Mouse (Mus musculus): Measurements from ENCODE around the gene Rxrb. TPM values are rescaled to one million over a fixed set of nuclear protein-coding genes. Genes with fewer than 3 reads are reported as not detected.
A peak's percentile ranks its signal among the peaks of the same experiment; 100 is the strongest.

Gene Rxrb
- polyA plus RNA-seq, 1 experiment: 45.8 TPM

DNA sequence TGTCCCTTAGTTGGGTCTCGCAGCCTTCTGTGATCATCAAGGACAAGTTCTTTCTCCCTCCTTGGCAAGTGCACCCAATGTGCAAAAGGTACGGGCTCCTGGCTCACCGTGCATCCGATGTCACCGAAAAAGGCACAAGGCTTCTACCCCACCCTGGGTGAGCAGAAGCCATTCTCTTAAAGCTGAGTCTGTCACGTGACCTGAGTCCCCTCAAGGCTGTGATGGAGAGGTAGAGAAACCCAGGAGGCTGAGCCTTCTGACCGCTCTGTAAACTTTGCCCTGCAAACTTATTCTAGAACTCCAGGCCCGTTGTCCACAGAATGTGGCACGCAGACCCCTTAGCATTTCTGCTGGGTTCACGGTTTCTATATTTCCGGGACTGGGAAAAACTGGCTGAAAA lies 47.4 kb downstream of the Rxrb start:
- Histone ChIP-seq H3ac (ENCODE audit: control insufficient read depth, insufficient read length) (no peak overlapping the region), H3K79me2 (ENCODE audit: control insufficient read depth, insufficient read depth) (no peaks in the 10 kb centered on the region), H3K36me3 (ENCODE audit: control insufficient read depth, insufficient read depth) (no peaks in the 10 kb centered on the region), H3K4me2 (ENCODE audit: low read depth) (no peak overlapping the region), H3K4me3 (no peak overlapping the region), H3K27me3 (ENCODE audit: control insufficient read depth, insufficient read depth, insufficient read length) (no peaks in the 10 kb centered on the region)
- peak; percentile 54 for TF ChIP-seq USF1 (IDR thresholded peaks at IDR 0.05; ENCODE audit: low read depth)
- TF ChIP-seq TCF12 (IDR thresholded peaks at IDR 0.05; ENCODE audit: insufficient read depth, poor library complexity, severe bottlenecking): no peak

DNA sequence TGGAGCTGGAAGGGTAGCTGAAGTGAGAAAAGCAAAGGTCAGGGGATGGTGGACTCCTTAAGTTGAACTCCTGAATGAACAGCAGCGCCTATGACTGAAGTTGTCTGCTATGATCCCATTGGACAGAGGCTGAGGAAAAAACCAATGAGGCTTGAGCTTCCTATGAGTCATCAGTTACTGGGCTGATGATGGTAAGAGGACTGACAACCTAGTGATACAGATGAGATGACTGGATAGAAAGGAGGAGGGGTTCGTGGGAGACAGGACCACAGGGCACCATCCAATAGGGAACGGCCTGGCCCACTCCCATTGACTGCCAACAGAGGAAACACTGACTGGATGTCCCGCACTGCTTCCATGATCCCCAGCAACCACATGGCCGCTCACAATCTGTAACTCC lies 48.0 kb downstream of the Rxrb start:
- H3K4me2 ChIP-seq (ENCODE audit: low read depth): no peak overlapping the region
- H3ac ChIP-seq (ENCODE audit: control insufficient read depth, insufficient read length): no peak overlapping the region
- no peak overlapping the region for H3K4me3 ChIP-seq
- H3K27me3 ChIP-seq (ENCODE audit: control insufficient read depth, insufficient read depth, insufficient read length): peaks cover 3% of the 10 kb centered on the region
- H3K79me2 ChIP-seq (ENCODE audit: control insufficient read depth, insufficient read depth): no peaks in the 10 kb centered on the region
- H3K36me3 ChIP-seq (ENCODE audit: control insufficient read depth, insufficient read depth): no peaks in the 10 kb centered on the region
- TF ChIP-seq MAX (IDR thresholded peaks at IDR 0.05; ENCODE audit: low read depth) (no peak), MYOD1 (IDR thresholded peaks at IDR 0.05; ENCODE audit: control insufficient read depth in 1 of 3, insufficient read length in 2 of 3, low read depth in 2 of 3) (no peak), TCF12 (IDR thresholded peaks at IDR 0.05; ENCODE audit: insufficient read depth, poor library complexity, severe bottlenecking) (no peak), MYOG (IDR thresholded peaks at IDR 0.05; ENCODE audit: control insufficient read depth in 1 of 3, insufficient read depth in 1 of 3, insufficient read length in 2 of 3, low read depth in 2 of 3) (no peak), CEBPB (IDR thresholded peaks at IDR 0.05; ENCODE audit: insufficient read depth, poor library complexity, severe bottlenecking) (no peak), USF1 (IDR thresholded peaks at IDR 0.05; ENCODE audit: low read depth) (no peak), TCF3 (IDR thresholded peaks at IDR 0.05; ENCODE audit: insufficient read length, low read depth) (no peak), SRF (IDR thresholded peaks at IDR 0.05; ENCODE audit: control insufficient read depth, insufficient read length, low read depth) (no peak), POLR2A (IDR thresholded peaks at IDR 0.05; ENCODE audit: insufficient read length, low read depth) (no peak), REST (IDR thresholded peaks at IDR 0.05; ENCODE audit: insufficient read depth, insufficient read length) (no peak), E2F4 (IDR thresholded peaks at IDR 0.05; ENCODE audit: insufficient read depth) (no peak), POLR2AphosphoS2 (IDR thresholded peaks at IDR 0.05; ENCODE audit: insufficient read length, low read depth) (no peak)

DNA sequence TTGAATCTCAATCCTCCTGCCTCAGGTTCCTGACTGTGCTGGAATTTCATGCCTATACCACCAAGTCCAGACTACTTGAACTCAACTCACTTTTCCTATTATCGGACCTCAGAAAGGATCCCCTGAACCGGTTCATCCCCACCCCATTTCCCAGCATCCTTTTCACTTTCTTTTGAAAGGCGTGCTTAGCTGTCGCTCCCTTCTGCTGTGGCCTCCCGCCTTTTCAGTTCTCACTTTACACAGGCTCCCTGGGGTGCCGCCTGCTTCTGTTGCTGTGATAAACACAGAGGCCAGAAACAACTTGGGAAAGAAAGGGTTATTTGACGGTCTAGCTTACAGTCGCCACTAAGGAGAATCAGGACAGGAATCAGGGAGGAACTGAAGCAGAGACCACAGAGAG lies 51.5 kb downstream of the Rxrb start:
- Histone ChIP-seq H3K4me2 (ENCODE audit: low read depth) (no peak overlapping the region), H3ac (ENCODE audit: control insufficient read depth, insufficient read length) (no peak overlapping the region), H3K79me2 (ENCODE audit: control insufficient read depth, insufficient read depth) (no peaks in the 10 kb centered on the region), H3K27me3 (ENCODE audit: control insufficient read depth, insufficient read depth, insufficient read length) (peaks cover 5% of the 10 kb centered on the region), H3K4me3 (no peak overlapping the region), H3K36me3 (ENCODE audit: control insufficient read depth, insufficient read depth) (no peaks in the 10 kb centered on the region)
- TF ChIP-seq MAX (IDR thresholded peaks at IDR 0.05; ENCODE audit: low read depth) (no peak), POLR2A (IDR thresholded peaks at IDR 0.05; ENCODE audit: insufficient read length, low read depth) (no peak)

DNA sequence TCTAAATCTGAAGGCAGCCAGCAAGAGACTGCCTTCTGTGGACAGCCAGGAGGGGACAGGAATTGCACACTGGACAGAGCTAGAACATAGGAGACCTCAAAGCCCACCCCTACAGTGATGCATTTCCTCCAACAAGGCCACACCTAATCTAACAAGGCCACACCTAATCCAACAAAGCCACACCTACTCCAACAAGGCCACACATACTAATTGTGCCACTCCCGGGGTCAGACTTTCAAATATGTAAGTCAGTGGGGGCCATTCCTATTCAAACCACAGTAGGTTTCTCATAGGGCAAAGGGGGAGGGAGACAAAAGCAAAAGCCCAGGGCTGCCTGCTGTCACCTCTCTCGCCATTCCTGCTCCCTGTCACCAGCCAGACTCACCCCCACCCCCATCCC lies 55.8 kb downstream of the Rxrb start:
- Histone ChIP-seq H3K27me3 (ENCODE audit: control insufficient read depth, insufficient read depth, insufficient read length) (peaks cover 5% of the 10 kb centered on the region), H3K79me2 (ENCODE audit: control insufficient read depth, insufficient read depth) (no peaks in the 10 kb centered on the region), H3K36me3 (ENCODE audit: control insufficient read depth, insufficient read depth) (no peaks in the 10 kb centered on the region), H3ac (ENCODE audit: control insufficient read depth, insufficient read length) (no peak overlapping the region), H3K4me2 (ENCODE audit: low read depth) (no peak overlapping the region), H3K4me3 (no peak overlapping the region)
- TF ChIP-seq TCF3 (IDR thresholded peaks at IDR 0.05; ENCODE audit: insufficient read length, low read depth) (no peak), POLR2AphosphoS2 (IDR thresholded peaks at IDR 0.05; ENCODE audit: insufficient read length, low read depth) (no peak), MYOD1 (IDR thresholded peaks at IDR 0.05; ENCODE audit: control insufficient read depth in 1 of 3, insufficient read length in 2 of 3, low read depth in 2 of 3) (no peak), MAX (IDR thresholded peaks at IDR 0.05; ENCODE audit: low read depth) (no peak), MYOG (IDR thresholded peaks at IDR 0.05; ENCODE audit: control insufficient read depth in 1 of 3, insufficient read depth in 1 of 3, insufficient read length in 2 of 3, low read depth in 2 of 3) (no peak), CEBPB (IDR thresholded peaks at IDR 0.05; ENCODE audit: insufficient read depth, poor library complexity, severe bottlenecking) (no peak), SRF (IDR thresholded peaks at IDR 0.05; ENCODE audit: control insufficient read depth, insufficient read length, low read depth) (no peak), POLR2A (IDR thresholded peaks at IDR 0.05; ENCODE audit: insufficient read length, low read depth) (no peak), TCF12 (IDR thresholded peaks at IDR 0.05; ENCODE audit: insufficient read depth, poor library complexity, severe bottlenecking) (no peak), E2F4 (IDR thresholded peaks at IDR 0.05; ENCODE audit: insufficient read depth) (no peak), USF1 (IDR thresholded peaks at IDR 0.05; ENCODE audit: low read depth) (no peak)

Other genes with a start within 250 kb of the Rxrb start
- 42.8 TPM for gene Angptl4, start 250.0 kb upstream of the Rxrb start, polyA plus RNA-seq (2012; fragmentation: generic; extraction: Trizol)
- gene Kank3, start 221.3 kb upstream of the Rxrb start, polyA plus RNA-seq (2012; fragmentation: generic; extraction: Trizol): 8.3 TPM
- gene Rps28, start 207.2 kb upstream of the Rxrb start, polyA plus RNA-seq (2012; fragmentation: generic; extraction: Trizol): 6,768 TPM
- gene Ndufa7, start 207.2 kb upstream of the Rxrb start, polyA plus RNA-seq (2012; fragmentation: generic; extraction: Trizol): 614 TPM
- gene Cd320, start 188.7 kb upstream of the Rxrb start, polyA plus RNA-seq (2012; fragmentation: generic; extraction: Trizol): 83.1 TPM
- gene Gm7029, start 158.0 kb upstream of the Rxrb start, polyA plus RNA-seq (2012; fragmentation: generic; extraction: Trizol): not detected
- 32.2 TPM for gene Kifc1, start 141.2 kb upstream of the Rxrb start, polyA plus RNA-seq (2012; fragmentation: generic; extraction: Trizol)
- 0.17 TPM for gene Platr17, start 126.7 kb upstream of the Rxrb start, polyA plus RNA-seq (2012; fragmentation: generic; extraction: Trizol)
- 16.9 TPM for gene Daxx, start 122.4 kb upstream of the Rxrb start, polyA plus RNA-seq (2012; fragmentation: generic; extraction: Trizol)
- 50.6 TPM for gene Tapbp, start 115.9 kb upstream of the Rxrb start, polyA plus RNA-seq (2012; fragmentation: generic; extraction: Trizol)
- gene Zbtb22, start 115.9 kb upstream of the Rxrb start, polyA plus RNA-seq (2012; fragmentation: generic; extraction: Trizol): 31.6 TPM
- gene Rgl2, start 102.3 kb upstream of the Rxrb start, polyA plus RNA-seq (2012; fragmentation: generic; extraction: Trizol): 20.1 TPM
- gene Pfdn6, start 91.5 kb upstream of the Rxrb start, polyA plus RNA-seq (2012; fragmentation: generic; extraction: Trizol): 110 TPM
- 25.9 TPM for gene Wdr46, start 91.2 kb upstream of the Rxrb start, polyA plus RNA-seq (2012; fragmentation: generic; extraction: Trizol)
- gene B3galt4, start 80.3 kb upstream of the Rxrb start, polyA plus RNA-seq (2012; fragmentation: generic; extraction: Trizol): 1.2 TPM
- 29.9 TPM for gene Vps52, start 76.0 kb upstream of the Rxrb start, polyA plus RNA-seq (2012; fragmentation: generic; extraction: Trizol)
- 287 TPM for gene Rps18, start 75.8 kb upstream of the Rxrb start, polyA plus RNA-seq (2012; fragmentation: generic; extraction: Trizol)
- 89.2 TPM for gene H2-K1, start 31.5 kb upstream of the Rxrb start, polyA plus RNA-seq (2012; fragmentation: generic; extraction: Trizol)
- gene Ring1, start 7.1 kb upstream of the Rxrb start, polyA plus RNA-seq (2012; fragmentation: generic; extraction: Trizol): 42.9 TPM
- 51.1 TPM for gene H2-Ke6, start 3.8 kb upstream of the Rxrb start, polyA plus RNA-seq (2012; fragmentation: generic; extraction: Trizol)
- 207 TPM for gene Slc39a7, start 130 bp upstream of the Rxrb start, polyA plus RNA-seq (2012; fragmentation: generic; extraction: Trizol)
- gene Col11a2, start 7.6 kb downstream of the Rxrb start, polyA plus RNA-seq (2012; fragmentation: generic; extraction: Trizol): 0.94 TPM
- gene H2-Oa, start 60.5 kb downstream of the Rxrb start, polyA plus RNA-seq (2012; fragmentation: generic; extraction: Trizol): 0.07 TPM
- gene H2-DMa, start 87.7 kb downstream of the Rxrb start, polyA plus RNA-seq (2012; fragmentation: generic; extraction: Trizol): 7.2 TPM
- gene Brd2, start 90.8 kb downstream of the Rxrb start, polyA plus RNA-seq (2012; fragmentation: generic; extraction: Trizol): 90.1 TPM
- not detected for gene H2-DMb2, start 111.5 kb downstream of the Rxrb start, polyA plus RNA-seq (2012; fragmentation: generic; extraction: Trizol)
- not detected for gene H2-DMb1, start 121.3 kb downstream of the Rxrb start, polyA plus RNA-seq (2012; fragmentation: generic; extraction: Trizol)
- gene Tap1, start 155.7 kb downstream of the Rxrb start, polyA plus RNA-seq (2012; fragmentation: generic; extraction: Trizol): 0.62 TPM
- 0.26 TPM for gene Psmb9, start 156.0 kb downstream of the Rxrb start, polyA plus RNA-seq (2012; fragmentation: generic; extraction: Trizol)
- 0.44 TPM for gene Psmb8, start 165.9 kb downstream of the Rxrb start, polyA plus RNA-seq (2012; fragmentation: generic; extraction: Trizol)
- gene Tap2, start 171.7 kb downstream of the Rxrb start, polyA plus RNA-seq (2012; fragmentation: generic; extraction: Trizol): 5.3 TPM
- not detected for gene H2-Ob, start 207.1 kb downstream of the Rxrb start, polyA plus RNA-seq (2012; fragmentation: generic; extraction: Trizol)
- not detected for gene H2-Ab1, start 225.9 kb downstream of the Rxrb start, polyA plus RNA-seq (2012; fragmentation: generic; extraction: Trizol)